In the genomic region with DNA sequence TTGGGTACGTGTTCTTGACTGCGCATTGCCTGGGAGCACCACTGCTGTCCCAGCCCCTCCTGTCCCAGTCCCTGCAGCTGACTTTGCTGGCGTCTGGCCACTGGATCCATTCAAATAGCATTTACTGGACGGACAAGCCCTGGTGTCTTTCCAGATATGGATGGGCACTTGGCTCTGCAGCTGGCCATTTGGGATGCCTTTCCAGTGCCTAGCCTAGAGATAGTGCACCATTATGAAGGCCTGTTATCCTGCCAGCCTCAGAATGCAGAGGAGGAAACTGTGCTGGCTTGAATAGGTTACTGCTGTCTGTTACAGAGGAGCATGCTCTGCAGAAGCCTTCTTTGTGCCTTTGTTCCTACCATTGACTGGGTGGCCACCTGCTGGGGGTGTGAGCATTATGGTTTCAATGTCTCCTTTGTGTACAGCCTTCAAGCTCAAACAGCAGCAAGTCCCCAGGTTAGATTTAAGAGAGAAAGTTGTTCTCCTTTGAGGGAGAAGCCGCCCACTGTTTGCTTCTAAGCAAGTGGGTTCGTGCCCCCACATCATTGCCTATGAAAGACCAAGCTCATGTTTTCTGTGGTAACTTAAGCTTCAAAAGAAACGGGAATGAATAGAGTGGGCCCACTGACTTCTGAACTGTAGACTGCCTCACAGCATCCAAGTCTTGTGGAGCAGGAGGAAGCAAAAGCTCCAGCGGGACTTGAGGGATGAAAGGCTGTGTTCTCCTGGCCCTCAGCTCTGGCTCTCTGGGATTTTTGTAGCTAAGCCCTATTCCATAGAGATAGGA, we compare ENCODE assay signal across 8 mouse cellular contexts.
DNase-seq lines count a peak whose midpoint lies in the region; ATAC-seq and TF ChIP-seq lines count a peak whose summit lies in the region.

No protein-coding gene starts in this region.

- H3K27ac ChIP-seq in lung, embryonic 14.5 days (ENCODE audit: low read depth): peak overlapping the region; percentile 4; the same call in 1 of the 2 replicates
- H3K27ac ChIP-seq in embryonic facial prominence, embryonic 14.5 days (replicated peaks; ENCODE audit: low read depth, low read length): no peak overlapping the region
- H3K27ac ChIP-seq in neural tube, embryonic 14.5 days (ENCODE audit: low read depth, low read length): no peak overlapping the region

- WGBS in lung, embryonic 14.5 days: 61% methylated on average over 8 of the region's 8 CpGs
- 52% methylated on average over 8 of the region's 8 CpGs for WGBS in embryonic facial prominence, embryonic 14.5 days
- WGBS in neural tube, embryonic 14.5 days: 22% methylated on average over 8 of the region's 8 CpGs

- no peak overlapping the region for H3K4me2 ChIP-seq in lung, embryonic 14.5 days
- H3K4me2 ChIP-seq in embryonic facial prominence, embryonic 14.5 days (ENCODE audit: low read depth, low read length): no peak overlapping the region
- H3K4me2 ChIP-seq in neural tube, embryonic 14.5 days (ENCODE audit: low read depth, low read length): no peak overlapping the region

- no peak overlapping the region for H3K4me3 ChIP-seq in lung, embryonic 14.5 days (ENCODE audit: low read depth, low read length)
- no peak overlapping the region for H3K4me3 ChIP-seq in embryonic facial prominence, embryonic 14.5 days (ENCODE audit: low read depth, low read length)
- H3K4me3 ChIP-seq in neural tube, embryonic 14.5 days (ENCODE audit: low read depth, low read length): no peak overlapping the region

- no peaks in the 10 kb centered on the region for H3K27me3 ChIP-seq in lung, embryonic 14.5 days (ENCODE audit: insufficient read depth, low read length)
- H3K27me3 ChIP-seq in embryonic facial prominence, embryonic 14.5 days (replicated peaks; ENCODE audit: control insufficient read depth, insufficient read depth, low read length): no peaks in the 10 kb centered on the region
- H3K27me3 ChIP-seq in neural tube, embryonic 14.5 days (ENCODE audit: control insufficient read depth, insufficient read depth, low read length): no peaks in the 10 kb centered on the region

- intact Hi-C loops in left cerebral cortex, postnatal 25 days (cut with DNase I): no loop called here

- ATAC-seq in lung, embryonic 14.5 days (ENCODE audit: insufficient read depth): peak; percentile 27; the same call in 1 of the 2 replicates
- peak; percentile 60 for ATAC-seq in embryonic facial prominence, embryonic 14.5 days (ENCODE audit: low read depth)
- peak; percentile 89 for ATAC-seq in neural tube, embryonic 14.5 days (ENCODE audit: low read depth)
- ATAC-seq in erythroid progenitor cell, adult 5-6 weeks (replicated peaks; ENCODE audit: low FRiP score, poor library complexity, severe bottlenecking): no peak

- DNase-seq in lung, embryonic 14.5 days: peak; percentile 47
- DNase-seq in lung, postnatal 25 days (ENCODE audit: low spot score): no peak
- DNase-seq in embryonic facial prominence, embryonic 14.5 days (ENCODE audit: low spot score): peak; percentile 39
- peak; percentile 38 for DNase-seq in heart, postnatal 4 days
- peak; percentile 52 to 74 for DNase-seq in left cerebral cortex, postnatal 25 days (ENCODE audit: low spot score in 2 of 2)
- peak; percentile 75 for DNase-seq in thymus, postnatal 4 days

- H3K9me3 ChIP-seq in lung, embryonic 14.5 days (ENCODE audit: low read depth, low read length): no peaks in the 10 kb centered on the region
- no peaks in the 10 kb centered on the region for H3K9me3 ChIP-seq in embryonic facial prominence, embryonic 14.5 days (ENCODE audit: control insufficient read depth, low read length)
- H3K9me3 ChIP-seq in neural tube, embryonic 14.5 days (ENCODE audit: control insufficient read depth, low read length): no peaks in the 10 kb centered on the region

- peaks cover 10% of the 10 kb centered on the region; the same call in 1 of the 2 replicates for H3K36me3 ChIP-seq in lung, embryonic 14.5 days (ENCODE audit: insufficient read depth)
- peaks cover 25% of the 10 kb centered on the region for H3K36me3 ChIP-seq in embryonic facial prominence, embryonic 14.5 days (ENCODE audit: control insufficient read depth, insufficient read depth, low read length)
- H3K36me3 ChIP-seq in neural tube, embryonic 14.5 days (ENCODE audit: control insufficient read depth, insufficient read depth, low read length): peaks cover 11% of the 10 kb centered on the region; the same call in 1 of the 2 replicates

- H3K4me1 ChIP-seq in lung, embryonic 14.5 days (ENCODE audit: insufficient read depth): no peaks in the 10 kb centered on the region; the same call in 1 of the 2 replicates
- no peaks in the 10 kb centered on the region for H3K4me1 ChIP-seq in embryonic facial prominence, embryonic 14.5 days (ENCODE audit: control insufficient read depth, insufficient read depth, low read length)
- no peaks in the 10 kb centered on the region for H3K4me1 ChIP-seq in neural tube, embryonic 14.5 days (ENCODE audit: control insufficient read depth, insufficient read depth, low read length)

- no peak overlapping the region for H3K9ac ChIP-seq in lung, embryonic 14.5 days
- H3K9ac ChIP-seq in embryonic facial prominence, embryonic 14.5 days (ENCODE audit: low read depth, low read length): no peak overlapping the region
- no peak overlapping the region for H3K9ac ChIP-seq in neural tube, embryonic 14.5 days (replicated peaks; ENCODE audit: low read depth, low read length)

- no peak for TF ChIP-seq CTCF in lung, embryonic 14.5 days (IDR thresholded peaks at IDR 0.05; ENCODE audit: low read depth)
